Mouse (Mus musculus) liver, embryonic 14.5 days (tissue): ENCODE data around the gene Nebl.

Experiments
- CTCF ChIP-seq: IDR thresholded peaks from 2 replicates; pipeline ENCODE4 v1.5.1; 2016; ENCODE audit warnings: antibody characterized with exemption, low read depth, control low read depth
- EP300 ChIP-seq: IDR thresholded peaks from 2 replicates; pipeline ENCODE4 v1.6.1; 2016; ENCODE audit warnings: antibody characterized with exemption, low read depth

DNA sequence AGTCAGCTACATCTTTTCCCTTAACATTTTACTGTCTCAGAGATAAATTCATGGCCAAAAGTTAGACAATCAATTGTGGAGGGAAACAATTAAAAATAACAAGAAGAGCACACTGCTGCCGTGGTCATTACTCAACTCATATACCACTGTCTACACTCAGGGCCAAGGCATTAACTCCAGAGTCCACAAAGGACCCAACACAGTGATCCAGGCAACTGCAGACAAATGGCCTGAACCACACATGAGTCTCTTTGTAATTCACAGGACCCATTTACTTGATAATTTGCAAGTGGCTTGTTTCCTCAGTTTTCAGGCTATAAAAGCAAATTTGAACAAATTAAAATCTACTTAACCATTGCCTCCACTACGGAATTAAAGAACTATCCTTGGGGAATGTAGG lies 130.6 kb downstream of the Nebl start:
- TF ChIP-seq CTCF = no peak
- no peak for TF ChIP-seq EP300
